Mouse (Mus musculus): ENCODE data around the gene Atp2c2.

- no peak for TF ChIP-seq CTCF (IDR thresholded peaks at IDR 0.05; ENCODE audit: control insufficient read depth, insufficient read depth, insufficient read length)
- no peak for TF ChIP-seq MYOD1 (IDR thresholded peaks at IDR 0.05; ENCODE audit: control insufficient read depth, insufficient read length, low read depth)
- TF ChIP-seq MAX (IDR thresholded peaks at IDR 0.05), result no peak
- no peak for TF ChIP-seq USF1 (IDR thresholded peaks at IDR 0.05; ENCODE audit: low read depth)
- no peak for TF ChIP-seq MYOG (IDR thresholded peaks at IDR 0.05; ENCODE audit: control insufficient read depth, extremely low read depth, insufficient read length)
- TF ChIP-seq FOSL1 (IDR thresholded peaks at IDR 0.05; ENCODE audit: insufficient read depth, low read length, poor library complexity, severe bottlenecking), result no peak
- no peak for TF ChIP-seq CEBPB (IDR thresholded peaks at IDR 0.05; ENCODE audit: low read depth)
These were observed 86.1 kb downstream of the Atp2c2 start for GRCm38 (mm10) chr8:119785764-119786405.

Data from C2C12 (cell line).